Mouse (Mus musculus): Measurements from ENCODE around the gene Cptp. TPM values are rescaled to one million over a fixed set of nuclear protein-coding genes. Genes with fewer than 3 reads are reported as not detected.

The Cptp gene
- total and polyA plus RNA-seq, 3 experiments, result 14.0 to 22.6 TPM; not detected in 1

DNA sequence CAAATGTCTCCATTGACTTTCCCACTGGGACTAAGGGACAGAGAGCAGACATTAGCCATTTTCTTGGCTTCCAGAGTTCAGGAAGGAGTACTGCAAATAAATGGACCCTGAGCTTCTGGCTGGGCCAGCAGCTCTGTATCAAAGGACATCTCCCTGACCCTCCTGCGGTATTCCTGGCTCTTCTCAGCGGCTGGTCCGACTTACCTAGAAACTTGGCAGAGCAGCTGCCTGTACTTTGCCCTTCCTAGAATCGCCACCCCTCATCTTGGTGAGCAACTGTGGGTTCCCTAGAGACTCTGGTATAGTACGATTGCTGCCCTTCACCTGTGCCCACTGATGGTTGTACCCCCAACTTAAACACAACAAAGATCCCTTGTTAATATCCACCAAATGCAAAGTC, 26.0 kb downstream of the Cptp start:
- Histone ChIP-seq H3K79me2 (ENCODE audit: control insufficient read depth, insufficient read depth, low read length, poor library complexity) (peaks cover 11% of the 10 kb centered on the region), H3K27ac (ENCODE audit: control insufficient read depth, low read depth, low read length) (no peak overlapping the region), H3K4me1 (ENCODE audit: control insufficient read depth in 1 of 2, insufficient read depth in 2 of 2, low read length in 2 of 2) (peaks cover 0 to 3% of the 10 kb centered on the region in 2 experiments; a peak in 1 of 4 replicates), H3K4me3 (ENCODE audit: control insufficient read depth in 1 of 2, insufficient read depth in 1 of 2, low read depth in 2 of 2, low read length in 2 of 2) (no peak overlapping the region), H3K27me3 (ENCODE audit: control insufficient read depth in 1 of 2, insufficient read depth in 2 of 2, low read length in 2 of 2) (no peaks in the 10 kb centered on the region), H3K36me3 (ENCODE audit: control insufficient read depth in 1 of 2, insufficient read depth in 2 of 2, low read length in 2 of 2) (no peaks in the 10 kb centered on the region; a peak in 2 of 4 replicates), H3K9me3 (replicated peaks; ENCODE audit: insufficient read depth, low read length) (no peaks in the 10 kb centered on the region), H3K9ac (ENCODE audit: control insufficient read depth, low read depth, low read length, poor library complexity, severe bottlenecking) (no peak overlapping the region)
- TF ChIP-seq E2F4 (IDR thresholded peaks at IDR 0.05; ENCODE audit: borderline replicate concordance, low read depth, low read length) (no peak), MYC (IDR thresholded peaks at IDR 0.05; ENCODE audit: low read depth, low read length) (no peak), MAZ (IDR thresholded peaks at IDR 0.05; ENCODE audit: low read depth, low read length) (no peak), POLR2A (IDR thresholded peaks at IDR 0.05; ENCODE audit: control insufficient read depth in 1 of 2, insufficient read depth in 1 of 2, low read depth in 1 of 2, low read length in 2 of 2, poor library complexity in 1 of 2) (no peak), GABPA (IDR thresholded peaks at IDR 0.05; ENCODE audit: low read depth, low read length) (no peak), MEF2A (IDR thresholded peaks at IDR 0.05; ENCODE audit: extremely low read depth, insufficient replicate concordance, low read depth, low read length, poor library complexity, severe bottlenecking) (no peak), RAD21 (IDR thresholded peaks at IDR 0.05; ENCODE audit: low read depth, low read length) (no peak), SIN3A (IDR thresholded peaks at IDR 0.05; ENCODE audit: low read length) (no peak)
- DNase-seq (ENCODE audit: low read depth, low spot score), result no peak

DNA sequence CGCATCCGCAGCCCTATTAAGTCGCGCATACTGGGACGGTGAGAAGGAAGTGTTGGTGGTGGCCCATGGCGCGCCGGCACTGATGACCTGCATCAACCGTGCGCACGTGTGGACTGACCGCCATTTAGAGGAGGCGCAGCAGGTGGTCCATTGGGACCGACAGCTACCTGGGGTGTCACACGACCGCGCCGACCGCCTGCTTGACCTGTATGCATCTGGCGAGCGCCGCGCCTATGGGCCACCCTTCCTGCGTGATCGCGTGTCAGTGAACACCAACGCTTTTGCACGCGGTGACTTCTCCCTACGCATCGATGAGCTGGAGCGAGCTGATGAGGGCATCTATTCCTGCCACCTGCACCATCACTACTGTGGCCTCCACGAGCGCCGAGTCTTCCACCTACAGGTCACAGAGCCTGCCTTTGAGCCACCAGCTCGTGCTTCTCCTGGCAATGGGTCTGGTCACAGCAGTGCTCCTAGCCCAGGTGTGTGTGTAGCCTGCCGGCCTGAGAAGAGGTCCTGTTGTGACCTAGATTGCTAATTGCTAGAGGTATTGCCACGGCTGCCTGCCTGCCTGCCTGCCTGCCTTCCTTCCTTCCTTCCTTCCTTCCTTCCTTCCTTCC, 27.5 kb downstream of the Cptp start:
- no peak overlapping the region for H3K4me3 ChIP-seq (ENCODE audit: control insufficient read depth in 1 of 2, insufficient read depth in 1 of 2, low read depth in 2 of 2, low read length in 2 of 2)
- 0 out of 4 replicates have a peak, but pooled peaks cover 0 to 3% of the 10 kb centered on the region in 2 experiments for H3K4me1 ChIP-seq (ENCODE audit: control insufficient read depth in 1 of 2, insufficient read depth in 2 of 2, low read length in 2 of 2)
- H3K9ac ChIP-seq (ENCODE audit: control insufficient read depth, low read depth, low read length, poor library complexity, severe bottlenecking), result no peak overlapping the region
- TF ChIP-seq POLR2A (IDR thresholded peaks at IDR 0.05; ENCODE audit: control insufficient read depth in 1 of 2, insufficient read depth in 1 of 2, low read depth in 1 of 2, low read length in 2 of 2, poor library complexity in 1 of 2) (no peak), GATA1 (IDR thresholded peaks at IDR 0.05; ENCODE audit: low read depth, low read length) (no peak), E2F4 (IDR thresholded peaks at IDR 0.05; ENCODE audit: borderline replicate concordance, low read depth, low read length) (no peak), NELFE (IDR thresholded peaks at IDR 0.05; ENCODE audit: low read depth, low read length) (no peak), POLR2AphosphoS2 (IDR thresholded peaks at IDR 0.05; ENCODE audit: low read length) (no peak), ZKSCAN1 (IDR thresholded peaks at IDR 0.05; ENCODE audit: low read depth, low read length) (no peak), UBTF (IDR thresholded peaks at IDR 0.05; ENCODE audit: borderline replicate concordance, insufficient read depth, low read depth, low read length) (no peak), SIN3A (IDR thresholded peaks at IDR 0.05; ENCODE audit: low read length) (no peak), CHD2 (IDR thresholded peaks at IDR 0.05; ENCODE audit: low read length) (no peak), SMC3 (IDR thresholded peaks at IDR 0.05; ENCODE audit: low read depth, low read length) (no peak)
- no peaks in the 10 kb centered on the region for H3K27me3 ChIP-seq (ENCODE audit: control insufficient read depth in 1 of 2, insufficient read depth in 2 of 2, low read length in 2 of 2)
- H3K79me2 ChIP-seq (ENCODE audit: control insufficient read depth, insufficient read depth, low read length, poor library complexity), result peaks cover 2% of the 10 kb centered on the region; the same call in 1 of the 2 replicates
- H3K36me3 ChIP-seq (ENCODE audit: control insufficient read depth in 1 of 2, insufficient read depth in 2 of 2, low read length in 2 of 2), result no peaks in the 10 kb centered on the region; a peak in 1 of 4 replicates
- DNase-seq (ENCODE audit: low read depth, low spot score), result no peak
- H3K9me3 ChIP-seq (replicated peaks; ENCODE audit: insufficient read depth, low read length), result no peaks in the 10 kb centered on the region
- no peak overlapping the region for H3K27ac ChIP-seq (ENCODE audit: control insufficient read depth, low read depth, low read length)
